Mouse (Mus musculus) bone marrow, adult 2 months (tissue): ENCODE measurements around the gene Gtpbp3. TPM values are rescaled to one million over a fixed set of nuclear protein-coding genes. Genes with fewer than 3 reads are reported as not detected.
A peak's percentile ranks its signal among the peaks of the same experiment; 100 is the strongest.
"Not testable (repeated sequence)": the region's sequence is repeated elsewhere in the genome, so short reads cannot be mapped to it uniquely, and the experiment has no call there.

Source experiments
- H3K27ac ChIP-seq: fragments of 200-500 bp; 2 replicates; pipeline ENCODE4 v1.5.1; 2012; ENCODE audit warnings: low read depth, mild to moderate bottlenecking, control low read depth, inconsistent platforms, low read length; ENCODE audit not compliant: control insufficient read depth, poor library complexity, insufficient read depth
- H3K4me1 ChIP-seq: fragments of 200-500 bp; 2 replicates; pipeline ENCODE4 v1.6.1; 2011; ENCODE audit warnings: low read length; ENCODE audit not compliant: control insufficient read depth, insufficient read depth
- H3K4me3 ChIP-seq: fragments of 200-500 bp; replicated peaks from 2 replicates; pipeline ENCODE3; 2011; ENCODE audit warnings: mild to moderate bottlenecking, low read depth, low read length, control low read depth; ENCODE audit not compliant: control insufficient read depth
- CTCF ChIP-seq: fragments of 200-500 bp; IDR thresholded peaks from 2 replicates; pipeline ENCODE4 v1.5.1; 2011; ENCODE audit warnings: low read length, control low read depth; ENCODE audit not compliant: control insufficient read depth, insufficient read depth
- POLR2A ChIP-seq: fragments of 200-500 bp; IDR thresholded peaks from 2 replicates; pipeline ENCODE4 v1.6.1; 2011; ENCODE audit warnings: low read depth, mild to moderate bottlenecking, control low read depth, low read length, borderline replicate concordance; ENCODE audit not compliant: control insufficient read depth
- WGBS: fragments of 180-500 bp; shearing (Covaris S2); methylation state at CpG from one replicate; pipeline ENCODE4 v1.1.7; 2018; 5-methylcytosine and 5-hydroxymethylcytosine counted together
- polyA plus RNA-seq: library from polyadenylated mRNA; stranded (reverse); fragments of >200 nt; gene quantifications from 2 replicates; pipeline ENCODE4 v1.2.4, GENCODE M21; 2011; ENCODE audit warnings: low replicate concordance; ENCODE audit not compliant: missing spikeins, insufficient read depth, insufficient read length

The Gtpbp3 gene
- polyA plus RNA-seq, 1 experiment, result 7.9 TPM

DNA sequence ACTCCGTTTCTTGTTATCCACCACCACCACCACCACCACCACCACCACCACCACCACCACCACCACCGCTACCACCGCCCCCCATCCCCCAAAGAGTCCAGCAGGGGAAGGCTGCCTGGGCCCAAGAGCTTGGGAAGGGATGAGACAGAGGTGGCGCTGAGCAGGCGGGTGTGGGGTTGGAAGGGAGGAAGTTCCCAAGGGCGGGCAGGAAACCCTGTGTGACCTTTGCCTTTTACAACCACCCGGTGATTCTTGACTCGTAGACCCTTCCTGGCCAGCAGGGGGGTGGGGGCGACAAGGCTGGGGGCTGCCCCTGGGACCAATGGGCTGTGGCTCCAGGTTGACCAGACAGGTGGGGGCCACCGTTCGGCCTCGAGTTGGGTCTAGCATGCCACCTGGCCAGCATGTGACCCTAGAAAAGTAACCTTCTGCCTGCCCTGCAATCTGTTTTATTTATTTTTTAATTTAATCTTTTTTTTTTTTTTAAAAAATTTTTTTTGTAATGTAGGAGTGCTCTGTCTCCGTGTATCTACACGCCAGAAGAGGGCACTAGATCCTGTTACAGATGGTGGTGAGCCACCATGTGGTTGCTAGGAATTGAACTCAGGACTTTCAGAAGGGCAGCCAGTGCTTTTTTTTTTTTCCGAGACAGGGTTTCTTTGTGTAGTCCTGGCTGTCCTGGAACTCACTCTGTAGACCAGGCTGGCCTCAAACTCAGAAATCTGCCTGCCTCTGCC lies 25.3 kb downstream of the Gtpbp3 start:
- TF ChIP-seq POLR2A, result no peak
- no peak for TF ChIP-seq CTCF
- Histone ChIP-seq H3K27ac (no peak overlapping the region), H3K4me3 (no peak overlapping the region), H3K4me1 (peaks cover 1% of the 10 kb centered on the region)
- 23% methylated on average over 15 of the region's 15 CpGs for WGBS

GRCm38 (mm10) chr8:71515043-71515442 lies 27.1 kb downstream of the Gtpbp3 start:
- 71% methylated on average over 5 of the region's 5 CpGs for WGBS
- Histone ChIP-seq H3K4me1 (peaks cover 1% of the 10 kb centered on the region), H3K4me3 (no peak overlapping the region), H3K27ac (no peak overlapping the region)
- no peak for TF ChIP-seq CTCF
- no peak for TF ChIP-seq POLR2A

GRCm38 (mm10) chr8:71516786-71517185 lies 28.9 kb downstream of the Gtpbp3 start:
- TF ChIP-seq CTCF, result no peak
- TF ChIP-seq POLR2A, result no peak
- 70% methylated on average over 6 of the region's 6 CpGs for WGBS
- Histone ChIP-seq H3K4me3 (no peak overlapping the region), H3K27ac (no peak overlapping the region), H3K4me1 (no peaks in the 10 kb centered on the region; the same call in 1 of the 2 replicates)

- WGBS, result 13% methylated on average over 10 of the region's 10 CpGs
- not testable (repeated sequence) for H3K4me3 ChIP-seq, H3K4me1 ChIP-seq, H3K27ac ChIP-seq
- peak; percentile 43 for TF ChIP-seq CTCF
These were observed 31.3 kb downstream of the Gtpbp3 start for GRCm38 (mm10) chr8:71519037-71519825.

GRCm38 (mm10) chr8:71521634-71522033 lies 33.7 kb downstream of the Gtpbp3 start:
- TF ChIP-seq POLR2A, result no peak
- peak; percentile 92 for TF ChIP-seq CTCF
- Histone ChIP-seq H3K4me3 (no peak overlapping the region), H3K27ac (no peak overlapping the region), H3K4me1 (no peaks in the 10 kb centered on the region; the same call in 1 of the 2 replicates)
- 3% methylated on average over 17 of the region's 17 CpGs for WGBS

DNA sequence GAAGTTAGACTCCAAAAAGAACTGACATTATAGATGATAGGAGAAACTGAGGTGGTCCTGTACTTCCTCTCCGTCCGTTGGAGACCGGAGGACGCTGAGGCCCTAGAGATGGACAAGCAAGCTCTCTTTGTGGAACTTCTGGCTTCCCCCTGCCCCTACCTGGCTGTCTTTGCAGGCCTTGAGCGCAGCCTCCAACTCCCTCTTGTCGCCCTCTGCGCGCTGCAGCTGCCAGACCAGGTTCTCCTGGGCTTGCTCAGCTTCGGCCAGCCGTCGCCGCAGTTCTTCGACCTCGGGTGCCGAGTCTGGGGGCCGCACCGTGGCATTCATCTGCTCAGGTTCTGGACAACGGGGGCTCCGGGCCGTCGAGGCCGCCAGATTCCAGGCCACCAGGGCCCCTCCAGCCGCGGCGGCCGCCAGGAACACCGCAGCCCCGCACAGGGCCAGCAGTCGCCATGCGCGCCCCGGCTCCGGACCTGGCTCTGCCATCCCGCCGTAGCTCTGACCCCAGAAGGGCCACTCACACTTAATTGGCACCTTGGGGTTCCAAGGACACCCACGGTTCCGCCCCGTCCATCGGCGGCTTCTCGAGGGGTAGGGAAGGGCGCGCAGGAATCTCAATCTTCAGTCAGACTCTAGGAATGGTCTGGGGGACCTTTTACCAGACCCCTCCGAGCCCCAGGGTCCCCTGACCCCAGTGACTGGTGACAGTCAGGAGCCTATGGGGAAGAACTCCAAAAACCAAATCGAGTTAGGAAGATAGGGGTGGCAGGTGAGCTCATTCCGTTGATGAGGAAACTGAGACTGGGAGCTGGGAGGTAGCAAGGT lies 37.5 kb downstream of the Gtpbp3 start, which contains the start of gene Ccdc194:
Gene Ccdc194, minus strand, starts transcription at position 486 of the 825 bp plus-strand sequence.
- TF ChIP-seq POLR2A, result no peak
- TF ChIP-seq CTCF, result no peak
- Histone ChIP-seq H3K4me1 (peaks cover 2% of the 10 kb centered on the region), H3K4me3 (no peak within 1 kb of the TSS), H3K27ac (no peak within 1 kb of the TSS)
- 83% methylated on average over 46 of the region's 46 CpGs for WGBS

DNA sequence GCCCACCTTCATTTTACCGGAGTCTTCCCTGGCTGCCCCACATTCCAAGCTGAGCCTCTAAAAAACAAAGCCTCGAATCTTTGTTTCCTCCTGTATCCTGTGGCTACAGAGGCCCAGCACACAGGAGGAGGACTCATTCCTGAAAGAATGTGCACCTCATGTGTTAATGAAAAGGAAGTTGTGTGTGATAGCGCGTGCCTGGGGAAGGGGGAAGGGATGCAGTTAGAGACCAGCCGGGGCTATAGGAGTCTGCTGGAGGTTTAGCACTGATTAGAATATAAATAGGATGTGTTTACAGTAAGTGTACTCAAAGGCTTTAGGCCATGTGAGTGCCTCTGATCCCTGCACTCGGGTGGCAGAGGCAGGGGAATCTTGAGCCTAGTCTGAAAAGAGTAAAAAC lies 38.4 kb downstream of the Gtpbp3 start:
- Histone ChIP-seq H3K27ac (no peak overlapping the region), H3K4me1 (peaks cover 2% of the 10 kb centered on the region), H3K4me3 (no peak overlapping the region)
- 36% methylated on average over 6 of the region's 6 CpGs for WGBS
- TF ChIP-seq POLR2A (no peak), CTCF (no peak)

GRCm38 (mm10) chr8:71527162-71527870 lies 39.4 kb downstream of the Gtpbp3 start:
- Histone ChIP-seq H3K4me3 (no peak overlapping the region), H3K27ac (no peak overlapping the region)

More at GRCm38 (mm10) chr8:71527162-71527870, 39.4 kb downstream of the Gtpbp3 start:
- 63% methylated on average over 3 of the region's 3 CpGs for WGBS
- TF ChIP-seq POLR2A (no peak), CTCF (no peak)
- peaks cover 2% of the 10 kb centered on the region for H3K4me1 ChIP-seq
